Mouse (Mus musculus) frontal cortex, adult 2 months (tissue): ENCODE data around the gene Prkar1b. TPM values are rescaled to one million over a fixed set of nuclear protein-coding genes. Genes with fewer than 3 reads are reported as not detected.

ENCODE experiments used
- DNase-seq, 2 experiments: peaks; one replicate each; pipeline ENCODE4 v3.0.0; 2022; ENCODE audit warnings: low spot score in 1 of 2; ENCODE audit errors: extremely low spot score in 1 of 2
- polyA plus RNA-seq: library from polyadenylated mRNA; depleted of rRNA; stranded (reverse); fragments of >200 nt; gene quantifications from 2 replicates; pipeline ENCODE4 v1.2.3, GENCODE M21; 2012; rRNA removed

The Prkar1b gene
- 752 and 764 TPM in 2 replicates for polyA plus RNA-seq

DNA sequence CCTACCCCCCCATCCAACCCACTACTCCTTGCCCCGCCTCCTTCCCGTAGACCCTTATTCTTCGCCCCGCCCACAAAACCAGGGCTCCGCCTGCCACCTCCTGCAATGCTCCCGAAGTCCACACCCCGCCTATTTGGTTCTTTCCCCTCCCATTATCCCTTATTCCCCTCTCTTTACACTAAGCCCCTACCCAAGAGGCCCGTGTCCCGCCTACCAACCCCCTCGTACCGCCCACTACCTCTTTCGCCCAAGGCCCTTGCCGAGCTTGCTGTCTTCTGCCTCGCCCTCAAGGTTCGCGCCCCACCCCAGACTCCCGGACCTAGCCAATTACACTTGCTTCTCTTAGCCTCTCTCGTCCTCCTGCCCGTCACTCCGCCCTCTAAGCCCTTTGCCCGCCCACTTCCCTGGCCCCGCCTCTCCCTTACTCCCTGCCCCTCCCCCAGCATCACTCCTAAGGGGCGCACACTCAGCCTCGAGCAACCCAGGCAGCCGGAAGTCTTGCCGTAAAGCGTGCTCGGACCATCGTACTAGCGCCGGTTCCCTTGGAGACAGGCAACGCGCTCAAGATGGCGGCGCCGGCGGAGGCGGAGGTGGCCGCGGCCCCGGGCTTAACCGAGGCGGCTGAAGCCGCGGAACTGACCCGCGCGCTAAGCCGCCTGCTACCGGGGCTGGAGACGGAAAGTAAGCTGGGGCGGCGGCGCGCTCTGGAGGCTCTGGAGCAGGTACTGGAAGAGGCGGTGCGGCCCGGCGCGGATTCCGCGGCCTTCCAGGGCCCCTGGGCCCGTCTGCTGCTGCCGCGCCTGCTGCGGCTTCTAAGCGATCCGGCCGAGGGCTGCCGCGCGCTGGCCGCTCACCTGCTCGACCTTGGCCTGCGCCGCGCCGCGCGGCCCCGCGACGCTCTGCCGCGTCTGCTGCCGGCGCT lies at the start of gene Prkar1b, which contains the start of gene Dnaaf5:
Gene Prkar1b (minus strand): TSS at position 321 of the 922 bp plus-strand sequence.
Gene Dnaaf5 (plus strand): TSS at position 543 of the 922 bp plus-strand sequence.
- peak; percentile 95 to 98 for DNase-seq

- DNase-seq, result no peak
Measured at GRCm38 (mm10) chr5:139199636-139199994, 49.8 kb upstream of the Prkar1b start.

- no peak for DNase-seq
Measured at GRCm38 (mm10) chr5:139198779-139199178, 49.0 kb upstream of the Prkar1b start.

DNA sequence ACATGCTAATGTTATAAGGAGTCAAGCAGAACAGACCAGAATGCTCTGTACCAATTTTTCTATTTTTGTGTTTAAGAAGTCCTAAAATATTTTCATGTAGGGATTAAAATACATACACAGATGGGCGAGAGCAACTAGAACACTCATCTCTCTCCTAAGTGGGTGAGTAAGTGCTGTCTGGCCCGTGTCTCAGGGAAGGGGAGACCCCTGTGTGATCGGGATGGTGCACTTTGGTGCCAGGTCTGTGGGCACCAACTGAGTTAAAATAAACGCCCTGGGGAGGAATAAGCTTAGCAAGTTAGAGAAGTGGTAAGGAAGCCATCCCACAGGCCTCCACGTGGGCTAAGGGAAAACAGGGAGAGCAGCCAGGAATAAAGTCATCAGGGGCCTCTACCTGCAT lies 41.2 kb upstream of the Prkar1b start:
- DNase-seq, result peak; percentile 51 to 59

DNA sequence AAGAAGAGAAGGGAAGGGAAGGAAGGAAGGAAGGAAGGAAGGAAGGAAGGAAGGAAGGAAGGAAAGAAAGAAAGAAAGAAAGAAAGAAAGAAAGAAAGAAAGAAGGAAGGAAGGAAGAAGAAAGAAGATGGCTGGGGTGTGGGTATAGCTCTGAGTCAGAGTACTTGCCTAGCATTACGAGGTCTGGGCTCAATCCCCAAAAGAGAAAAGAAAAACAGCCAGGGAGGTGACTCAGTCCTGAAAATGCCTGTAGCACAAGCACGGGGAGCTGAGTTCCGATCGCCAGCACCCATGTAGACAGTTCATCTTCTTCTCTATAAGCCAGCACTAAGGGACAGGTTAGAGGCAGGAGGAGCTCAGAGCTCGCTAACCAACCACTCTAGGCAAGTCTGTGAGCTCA lies 39.9 kb upstream of the Prkar1b start:
- DNase-seq, result no peak

DNA sequence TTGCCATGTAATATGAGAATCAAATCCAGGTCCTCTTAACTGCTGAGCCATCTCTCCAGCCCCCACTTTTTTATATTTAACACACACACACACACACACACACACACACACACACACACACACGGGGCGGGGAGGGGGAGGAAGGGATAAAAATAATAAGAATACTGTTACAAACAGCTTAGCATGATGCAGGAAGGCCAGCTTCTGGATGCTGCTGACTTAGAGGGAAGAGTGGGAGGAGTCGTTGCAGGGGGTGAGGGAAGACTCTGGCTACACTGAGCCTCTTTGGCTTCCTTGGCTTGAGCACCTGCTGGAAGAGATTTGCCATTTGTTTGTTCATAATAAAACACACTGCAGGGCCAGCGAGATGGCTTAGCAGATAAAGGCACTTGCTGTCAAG lies 35.1 kb upstream of the Prkar1b start:
- DNase-seq, result no peak

GRCm38 (mm10) chr5:139183601-139184000 lies 33.8 kb upstream of the Prkar1b start:
- DNase-seq, result no peak

GRCm38 (mm10) chr5:139183131-139183530 lies 33.3 kb upstream of the Prkar1b start:
- DNase-seq, result no peak

GRCm38 (mm10) chr5:139178895-139179631 lies 29.3 kb upstream of the Prkar1b start:
- peak in 1 of 2 experiments; percentile 87 for DNase-seq

DNA sequence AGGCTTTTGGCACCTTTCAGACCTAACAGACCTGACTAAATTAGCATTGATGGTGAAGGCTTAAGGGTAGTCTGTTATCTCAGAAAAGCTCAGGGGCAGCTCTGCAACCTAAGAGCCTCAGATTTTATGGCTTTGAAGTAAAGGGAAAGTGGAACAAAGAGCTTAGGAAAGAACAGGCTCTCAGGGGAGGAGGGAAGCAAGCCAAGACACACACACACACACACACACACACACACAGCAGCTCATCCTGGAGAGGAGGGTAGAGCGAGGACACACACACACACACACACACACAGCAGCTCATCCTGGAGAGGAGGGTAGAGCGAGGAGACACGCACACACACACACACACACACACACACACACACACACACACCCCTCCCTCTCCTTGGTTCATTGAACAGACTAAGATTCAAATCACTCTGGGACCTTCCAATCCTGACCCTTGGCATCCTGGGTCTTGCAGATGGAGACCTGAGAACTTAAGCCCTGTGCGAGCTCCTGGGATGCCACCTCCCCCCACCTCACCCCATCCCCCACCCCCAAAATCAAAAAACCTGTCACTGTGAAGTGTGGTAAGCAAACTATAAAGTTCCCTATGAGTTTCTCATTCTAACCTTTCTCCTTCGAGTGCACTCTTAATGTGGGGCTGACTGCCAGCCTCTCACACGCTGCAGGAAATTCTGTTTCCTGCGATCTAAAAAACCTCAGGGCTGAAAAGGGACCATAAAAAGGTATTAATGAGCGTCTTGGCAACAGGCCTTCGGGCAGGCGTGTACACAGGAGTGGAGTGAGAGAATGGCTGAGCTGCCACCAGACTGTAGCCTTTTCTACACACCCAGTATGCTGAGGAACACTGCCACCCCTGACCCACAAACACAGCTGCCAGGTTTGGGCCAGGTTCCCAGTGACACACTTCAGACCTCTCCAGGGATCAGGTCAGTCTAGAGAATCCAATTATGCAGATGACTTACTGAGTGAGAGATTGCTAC lies 25.1 kb upstream of the Prkar1b start:
- no peak for DNase-seq

DNA sequence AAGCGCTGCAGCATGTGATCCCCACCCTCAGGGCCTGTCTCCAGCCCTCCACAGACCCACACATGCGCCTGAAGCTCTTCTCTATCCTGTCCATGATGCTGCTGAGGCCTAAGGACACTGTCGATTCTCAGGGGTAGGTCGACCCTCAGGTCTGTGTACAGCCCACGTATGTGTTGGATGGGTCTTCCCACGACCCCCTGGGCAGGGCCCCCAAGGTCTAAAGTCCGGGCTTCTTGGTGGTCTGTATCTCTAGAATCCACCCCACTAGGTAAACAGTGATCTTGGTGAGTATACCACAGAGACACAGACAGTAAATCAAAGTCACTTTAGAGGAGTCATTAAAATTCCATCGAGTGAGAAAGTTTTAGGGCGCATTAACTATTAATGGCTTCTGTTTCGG lies 24.3 kb upstream of the Prkar1b start:
- no peak for DNase-seq

GRCm38 (mm10) chr5:139171929-139172328 lies 22.1 kb upstream of the Prkar1b start:
- no peak for DNase-seq

DNA sequence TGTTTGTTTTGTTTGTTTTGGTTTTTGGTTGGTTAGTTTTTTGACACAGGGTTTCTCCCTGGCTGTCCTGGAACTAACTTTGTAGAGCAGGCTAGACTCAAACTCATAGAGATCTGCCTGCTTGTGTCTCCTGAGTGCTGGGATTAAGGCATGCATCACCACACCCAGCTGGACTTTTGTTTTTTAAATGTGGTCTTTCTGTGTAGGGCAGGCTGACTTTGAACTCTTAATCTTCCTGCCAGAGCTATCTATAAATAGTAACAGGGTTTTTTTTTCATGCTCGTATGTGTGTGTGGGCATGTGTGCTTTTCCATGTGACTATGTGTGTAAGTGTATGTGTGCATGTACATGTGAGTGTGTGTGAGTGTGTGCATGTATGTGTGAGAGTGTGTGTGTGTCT lies 17.7 kb upstream of the Prkar1b start:
- no peak for DNase-seq

- no peak for DNase-seq
Measured at GRCm38 (mm10) chr5:139166781-139167361, 17.1 kb upstream of the Prkar1b start.

DNA sequence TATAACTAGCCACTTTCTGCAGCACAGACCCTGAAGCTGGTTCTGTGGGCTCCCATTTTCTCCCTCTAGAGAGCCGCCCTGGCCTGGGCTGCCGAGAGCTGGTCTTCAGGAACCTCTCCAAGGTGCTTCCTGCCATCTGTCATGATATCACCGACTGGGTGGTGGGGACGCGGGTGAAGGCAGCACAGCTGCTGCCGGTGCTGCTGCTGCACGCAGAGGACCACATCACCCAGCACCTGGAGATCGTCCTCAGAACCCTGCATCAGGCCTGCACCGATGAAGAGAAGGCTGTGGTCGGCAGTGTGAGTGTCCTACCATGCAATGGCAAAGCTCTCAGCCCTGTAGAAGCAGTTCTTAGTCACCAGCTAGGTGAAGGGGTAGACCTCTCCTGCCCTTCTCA lies 11.8 kb upstream of the Prkar1b start:
- no peak for DNase-seq

GRCm38 (mm10) chr5:139160899-139161298 lies 11.1 kb upstream of the Prkar1b start:
- DNase-seq, result no peak

- DNase-seq, result no peak
Measured at GRCm38 (mm10) chr5:139150603-139151031, 816 bp upstream of the Prkar1b start.

DNA sequence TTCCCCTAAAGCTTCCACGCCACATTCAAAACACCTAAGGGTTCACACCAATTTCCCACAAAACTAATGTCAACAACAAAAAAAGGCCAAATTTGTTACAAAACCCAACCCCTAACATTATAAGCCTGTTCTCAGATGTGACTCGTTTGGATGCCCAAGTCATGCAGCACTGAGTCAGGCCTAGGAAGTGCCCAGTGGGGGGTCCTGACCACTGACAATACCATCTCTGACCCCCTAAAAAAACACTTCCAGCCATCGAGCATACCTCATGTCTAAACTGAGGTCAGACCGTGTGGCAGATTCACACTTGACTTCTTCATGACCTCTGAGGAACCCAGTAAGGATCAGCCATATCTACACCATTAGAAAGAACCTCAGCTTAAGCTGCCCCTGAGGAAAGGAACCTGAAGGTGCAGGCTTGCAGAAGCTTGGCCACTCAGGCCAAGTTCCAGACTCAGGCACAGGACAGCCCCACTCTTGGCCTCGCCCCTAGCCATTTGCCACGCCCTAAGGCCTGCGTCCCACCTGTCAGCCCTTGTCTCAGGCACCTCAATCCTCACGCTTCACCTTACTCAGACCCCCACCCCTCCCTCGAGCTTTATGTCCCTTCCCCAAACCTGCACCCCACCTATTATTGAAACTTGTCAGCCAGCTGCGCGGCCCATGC lies 662 bp downstream of the Prkar1b start:
- no peak for DNase-seq
